Mouse (Mus musculus) hindbrain, postnatal 0 days (tissue): ENCODE measurements at regions not wholly inside any gene's neighbourhood (a gene's known extent, or its start where the extent isn't known, plus 50 kb on each side); places are given as distances from the start of the nearest gene placed in this dataset.
A peak's percentile ranks its signal among the peaks of the same experiment; 100 is the strongest.

Experiments used
- ATAC-seq: fragments of 200-750 bp; cut with Nextera tagmentation; 2 replicates; pipeline ENCODE4 v1.8.0; 2017; ENCODE audit warnings: mild to moderate bottlenecking, moderate TSS enrichment, moderate library complexity
- DNase-seq: peaks from one replicate; pipeline ENCODE4 v3.0.0-alpha.2; 2015; ENCODE audit warnings: low spot score
- H3K27ac ChIP-seq: fragments of 300-500 bp; sonication (generic); 2 replicates; pipeline ENCODE4 v1.5.1; 2014; ENCODE audit warnings: mild to moderate bottlenecking
- H3K27me3 ChIP-seq: fragments of 300-500 bp; sonication (generic); 2 replicates; pipeline ENCODE4 v1.6.1; 2014; ENCODE audit warnings: low read length, mixed read lengths; ENCODE audit not compliant: insufficient read depth
- H3K36me3 ChIP-seq: fragments of 300-500 bp; sonication (generic); 2 replicates; pipeline ENCODE4 v1.6.1; 2014; ENCODE audit warnings: low read length, mixed read lengths; ENCODE audit not compliant: insufficient read depth
- H3K4me1 ChIP-seq: fragments of 300-500 bp; sonication (generic); 2 replicates; pipeline ENCODE4 v1.6.1; 2014; ENCODE audit warnings: antibody characterized with exemption, low read length, mixed read lengths; ENCODE audit not compliant: insufficient read depth
- H3K4me2 ChIP-seq: fragments of 300-500 bp; sonication (generic); 2 replicates; pipeline ENCODE4 v1.6.1; 2014; ENCODE audit warnings: low read depth, mild to moderate bottlenecking, low read length, moderate library complexity, mixed read lengths
- H3K4me3 ChIP-seq: fragments of 300-500 bp; sonication (generic); 2 replicates; pipeline ENCODE4 v1.5.1; 2014; ENCODE audit warnings: low read length
- H3K9ac ChIP-seq: fragments of 300-500 bp; sonication (generic); replicated peaks from 2 replicates; pipeline ENCODE4 v1.6.1; 2014; ENCODE audit warnings: mild to moderate bottlenecking, low read length, moderate library complexity, mixed read lengths
- H3K9me3 ChIP-seq: fragments of 300-500 bp; sonication (generic); 2 replicates; pipeline ENCODE4 v1.6.1; 2016; ENCODE audit warnings: low read length, mixed read lengths
- CTCF ChIP-seq: IDR thresholded peaks from 2 replicates; pipeline ENCODE4 v1.5.1; 2016; ENCODE audit warnings: antibody characterized with exemption, control low read depth, low read depth
- WGBS: fragments of 180-500 bp; shearing (Covaris S2); extraction: QIAGEN DNeasy Blood & Tissue Kit; methylation state at CpG from one replicate; pipeline ENCODE4 v1.1.7; 2014; 5-methylcytosine and 5-hydroxymethylcytosine counted together

GRCm38 (mm10) chr4:58681926-58682325 lies 105.6 kb downstream of the Olfr267 start:
- ATAC-seq (no peak), DNase-seq (no peak)
- Histone ChIP-seq H3K9ac (no peak overlapping the region), H3K4me1 (no peaks in the 10 kb centered on the region), H3K4me2 (no peak overlapping the region), H3K9me3 (no peaks in the 10 kb centered on the region), H3K27me3 (no peaks in the 10 kb centered on the region), H3K4me3 (no peak overlapping the region), H3K27ac (no peak overlapping the region), H3K36me3 (no peaks in the 10 kb centered on the region)
- TF ChIP-seq CTCF: no peak
- 87% methylated on average over 4 of the region's 4 CpGs for WGBS

- TF ChIP-seq CTCF: no peak
- no peak overlapping the region for H3K9ac ChIP-seq
- H3K27ac ChIP-seq: no peak overlapping the region
- no peaks in the 10 kb centered on the region for H3K4me1 ChIP-seq
- no peak for ATAC-seq
- H3K4me2 ChIP-seq: no peak overlapping the region
- no peaks in the 10 kb centered on the region for H3K9me3 ChIP-seq
- no peak overlapping the region for H3K4me3 ChIP-seq
- H3K27me3 ChIP-seq: no peaks in the 10 kb centered on the region
- no peaks in the 10 kb centered on the region for H3K36me3 ChIP-seq
- WGBS: 63% methylated on average over 6 of the region's 6 CpGs
- DNase-seq: no peak
These were observed 109.7 kb downstream of the Olfr267 start for GRCm38 (mm10) chr4:58677701-58678385.

- Histone ChIP-seq H3K36me3 (no peaks in the 10 kb centered on the region), H3K27me3 (no peaks in the 10 kb centered on the region), H3K4me3 (no peak overlapping the region), H3K27ac (no peak overlapping the region), H3K9me3 (no peaks in the 10 kb centered on the region), H3K4me2 (0 out of 2 replicates have a peak overlapping the region, but pooled peaks have one; percentile 7), H3K4me1 (no peaks in the 10 kb centered on the region), H3K9ac (no peak overlapping the region)
- TF ChIP-seq CTCF: no peak
- DNase-seq (no peak), ATAC-seq (no peak)
- 67% methylated on average over 14 of the region's 14 CpGs for WGBS
These were observed 116.0 kb downstream of the Olfr267 start for GRCm38 (mm10) chr4:58671406-58672035.

- H3K4me1 ChIP-seq: no peaks in the 10 kb centered on the region
- H3K4me2 ChIP-seq: peak overlapping the region; percentile 38
- ATAC-seq (0 out of 2 replicates have a peak, but pooled peaks have one; percentile 32), DNase-seq (no peak)
- no peak overlapping the region for H3K27ac ChIP-seq
- no peak overlapping the region for H3K9ac ChIP-seq
- no peaks in the 10 kb centered on the region for H3K9me3 ChIP-seq
- no peak for TF ChIP-seq CTCF
- no peaks in the 10 kb centered on the region for H3K27me3 ChIP-seq
- WGBS: 18% methylated on average over 6 of the region's 6 CpGs
- H3K36me3 ChIP-seq: no peaks in the 10 kb centered on the region
- H3K4me3 ChIP-seq: no peak overlapping the region
These were observed 116.6 kb downstream of the Olfr267 start for GRCm38 (mm10) chr4:58670906-58671250.

GRCm38 (mm10) chr4:58670107-58670905 lies 116.6 kb upstream of the Lpar1 start:
- WGBS: 31% methylated on average over 15 of the region's 15 CpGs
- DNase-seq: peak; percentile 56
- no peak for TF ChIP-seq CTCF
- Histone ChIP-seq H3K4me1 (no peaks in the 10 kb centered on the region), H3K9ac (no peak overlapping the region), H3K4me2 (peak overlapping the region; percentile 38), H3K4me3 (no peak overlapping the region), H3K36me3 (no peaks in the 10 kb centered on the region), H3K27me3 (no peaks in the 10 kb centered on the region), H3K27ac (no peak overlapping the region), H3K9me3 (no peaks in the 10 kb centered on the region)
- 0 out of 2 replicates have a peak, but pooled peaks have one; percentile 49 for ATAC-seq

- no peaks in the 10 kb centered on the region for H3K27me3 ChIP-seq
- DNase-seq (no peak), ATAC-seq (no peak)
- 60% methylated on average over 8 of the region's 8 CpGs for WGBS
- no peak overlapping the region for H3K4me2 ChIP-seq
- H3K36me3 ChIP-seq: no peaks in the 10 kb centered on the region
- no peak overlapping the region for H3K9ac ChIP-seq
- no peak overlapping the region for H3K27ac ChIP-seq
- H3K9me3 ChIP-seq: no peaks in the 10 kb centered on the region
- no peaks in the 10 kb centered on the region for H3K4me1 ChIP-seq
- no peak overlapping the region for H3K4me3 ChIP-seq
- TF ChIP-seq CTCF: no peak
These were observed 114.9 kb upstream of the Lpar1 start for GRCm38 (mm10) chr4:58668368-58669153.
